Mouse (Mus musculus): ENCODE measurements around the gene Slc6a17.

The Slc6a17 gene

DNA sequence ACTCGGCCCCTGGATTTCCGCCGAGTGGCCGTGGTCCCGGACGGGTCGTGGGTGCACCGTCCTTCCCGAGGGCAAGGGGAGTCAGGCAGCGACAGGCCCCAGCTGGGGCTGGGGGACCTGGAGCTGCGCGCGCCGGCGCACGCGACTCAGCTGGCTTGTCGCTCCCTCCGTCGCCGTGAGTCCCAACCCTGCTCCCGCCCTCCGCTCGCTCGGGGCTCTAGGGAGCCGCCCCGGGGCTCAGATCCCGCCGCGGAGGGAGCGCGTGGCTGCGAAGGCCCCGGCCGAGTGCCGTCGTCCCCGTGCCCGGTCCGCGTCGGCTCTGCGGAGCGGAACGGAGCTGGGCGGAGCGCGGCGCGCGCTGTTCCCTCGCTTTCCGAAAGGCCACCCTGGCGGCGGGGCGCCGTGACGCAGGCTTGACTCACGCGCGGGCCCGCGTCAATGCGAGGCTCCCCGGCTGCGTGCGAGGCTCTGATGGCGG, at the start of gene Slc6a17:
Slc6a17 (minus strand) TSS at position 388 of the 478 bp plus-strand sequence.
- DNase-seq (ENCODE audit: low read depth in 2 of 2, low spot score in 2 of 2), result no peak

DNA sequence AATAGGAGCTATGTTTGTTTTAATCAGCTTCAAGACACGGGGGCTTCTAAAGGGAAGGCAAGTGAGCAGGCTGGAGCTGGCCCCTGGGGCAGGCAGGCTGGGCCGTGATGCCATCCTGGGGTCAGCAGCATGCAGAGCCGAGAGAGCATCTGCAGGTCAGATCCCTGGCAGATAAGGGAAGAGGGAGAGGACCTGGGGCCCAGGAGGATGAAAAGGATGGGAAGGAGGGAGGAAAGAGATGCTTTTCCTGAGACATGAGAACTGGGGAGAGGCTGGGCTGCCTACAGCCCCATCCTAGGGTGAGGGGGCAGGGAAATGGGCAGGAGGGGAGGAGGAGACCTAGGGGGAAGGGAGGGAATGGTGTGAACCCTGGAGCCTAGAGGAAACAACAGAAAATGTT, 47.5 kb upstream of the Slc6a17 start:
- DNase-seq (ENCODE audit: low read depth in 2 of 2, low spot score in 2 of 2), result no peak

DNA sequence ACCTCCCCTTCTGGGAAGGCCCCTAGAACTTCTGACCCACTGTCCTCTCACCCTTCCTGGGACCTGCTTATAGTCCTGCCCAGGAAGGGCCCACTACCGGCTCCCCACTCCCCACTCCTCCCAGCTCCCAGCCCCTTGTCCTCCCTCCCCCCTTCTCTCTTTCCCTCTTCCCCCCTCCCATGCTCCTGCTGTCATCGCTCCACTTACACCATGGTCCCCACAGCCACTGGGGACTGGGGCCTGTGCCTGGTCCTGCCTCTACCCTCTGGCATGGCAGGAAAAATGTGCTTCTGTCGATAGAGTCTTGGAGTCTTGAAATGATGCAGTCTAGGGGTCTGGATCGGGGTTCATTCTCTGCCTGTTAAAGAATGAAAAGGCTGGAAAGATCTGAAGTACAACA, 46.1 kb upstream of the Slc6a17 start:
- DNase-seq (ENCODE audit: low read depth in 2 of 2, low spot score in 2 of 2), result no peak

DNA sequence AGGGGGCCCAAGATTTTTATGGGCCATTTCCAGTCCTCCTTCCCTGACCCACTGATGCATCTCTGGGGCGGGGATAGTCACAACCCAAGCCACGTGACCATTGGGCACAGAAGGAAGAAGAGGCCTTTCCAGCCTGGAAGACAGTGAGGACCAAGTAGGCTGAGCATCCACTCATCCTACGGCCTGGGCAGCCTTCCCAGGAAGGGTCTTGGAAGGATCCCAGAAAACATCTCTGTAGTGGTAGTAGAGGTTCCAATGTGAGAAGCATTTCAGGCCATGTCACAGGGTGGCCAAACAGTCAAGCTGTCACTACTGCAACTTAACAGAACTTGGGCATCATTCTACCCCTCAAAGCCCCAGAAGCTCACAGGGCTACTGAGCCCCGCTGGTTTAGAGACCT, 44.8 kb upstream of the Slc6a17 start:
- DNase-seq (ENCODE audit: low read depth in 2 of 2, low spot score in 2 of 2), result no peak

DNA sequence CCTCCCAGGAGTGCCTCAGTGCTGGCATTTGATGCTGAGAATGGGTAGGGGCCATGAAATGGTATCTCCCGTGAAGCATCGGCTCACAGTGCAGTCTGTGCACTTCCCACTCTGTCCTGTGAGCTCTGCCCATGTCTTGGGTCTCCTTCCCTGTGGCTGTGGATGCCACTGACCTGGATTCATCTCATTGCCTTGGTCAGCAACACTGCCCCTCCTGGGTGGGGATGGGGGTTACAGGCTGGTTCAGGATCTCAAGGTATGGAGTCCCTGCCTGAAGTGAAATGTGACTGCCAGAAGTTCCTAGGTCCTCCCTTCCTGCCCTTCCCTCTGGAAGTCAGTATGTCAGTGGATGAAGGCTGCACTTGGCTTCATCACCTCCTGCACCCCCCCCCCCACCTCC, 44.3 kb upstream of the Slc6a17 start:
- DNase-seq (ENCODE audit: low read depth in 2 of 2, low spot score in 2 of 2), result no peak

DNA sequence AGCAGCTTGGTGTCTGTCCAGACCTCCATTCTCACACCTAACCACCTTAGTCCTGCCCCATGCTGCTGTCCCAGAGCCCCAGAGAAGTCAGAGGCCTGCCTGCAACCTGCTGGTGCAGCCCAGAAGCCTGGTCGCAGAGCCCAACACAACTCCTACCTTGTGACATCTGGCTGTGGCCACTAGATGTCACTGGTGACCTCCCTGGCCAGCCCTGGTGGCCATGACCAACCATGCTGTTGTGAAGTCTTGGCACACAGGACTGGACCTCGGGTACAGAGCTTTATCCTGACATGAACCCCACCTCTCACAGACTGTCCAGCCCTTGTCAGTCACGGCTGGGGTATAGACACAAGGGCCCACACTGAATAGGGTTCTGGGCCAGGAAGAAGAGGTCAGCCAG, 41.4 kb upstream of the Slc6a17 start:
- no peak for DNase-seq (ENCODE audit: low read depth in 2 of 2, low spot score in 2 of 2)

DNA sequence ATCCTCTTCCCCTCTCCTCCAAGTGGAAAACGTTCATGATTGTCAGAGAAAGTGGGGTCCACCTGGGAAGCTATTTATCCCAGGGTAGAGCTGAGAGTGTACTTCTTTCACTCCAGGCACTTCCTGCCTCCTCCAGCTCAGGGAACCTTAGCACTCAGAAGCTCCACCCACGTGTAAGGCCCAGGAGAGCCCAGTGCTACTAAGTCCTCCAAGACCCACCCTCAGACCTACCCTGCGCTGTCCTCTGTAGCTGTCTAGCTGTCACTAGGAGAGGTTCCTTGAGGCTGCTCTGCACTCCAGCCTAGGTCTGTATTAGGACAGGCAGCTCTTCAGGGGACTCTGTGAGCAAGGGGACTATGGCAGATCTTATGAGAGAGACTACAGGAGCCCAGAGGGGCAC, 40.9 kb upstream of the Slc6a17 start:
- DNase-seq (ENCODE audit: low read depth in 2 of 2, low spot score in 2 of 2), result no peak

DNA sequence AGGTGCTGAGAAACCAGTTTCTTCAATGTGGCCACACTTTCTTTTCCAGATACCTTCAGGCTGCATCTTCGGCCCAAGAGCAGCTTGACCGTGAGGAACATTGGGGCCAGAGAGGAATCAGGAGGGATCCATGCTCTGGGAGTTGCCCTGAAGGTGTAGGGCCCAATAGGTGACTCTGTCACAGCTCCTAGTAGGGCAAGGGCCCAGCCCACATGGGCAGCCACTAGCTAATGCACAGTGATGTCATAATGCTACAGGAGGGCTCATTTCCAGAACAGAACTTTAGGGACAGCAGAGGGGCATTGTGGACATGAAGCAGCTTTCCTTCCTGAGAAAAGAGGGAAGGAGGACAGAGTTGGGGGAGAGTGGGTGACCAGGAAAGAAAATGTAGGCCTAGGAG, 37.0 kb upstream of the Slc6a17 start, which contains the start of gene Ubl4b:
Ubl4b (minus strand) TSS at position 232 of the 400 bp plus-strand sequence.
- DNase-seq (ENCODE audit: low read depth in 2 of 2, low spot score in 2 of 2), result no peak

DNA sequence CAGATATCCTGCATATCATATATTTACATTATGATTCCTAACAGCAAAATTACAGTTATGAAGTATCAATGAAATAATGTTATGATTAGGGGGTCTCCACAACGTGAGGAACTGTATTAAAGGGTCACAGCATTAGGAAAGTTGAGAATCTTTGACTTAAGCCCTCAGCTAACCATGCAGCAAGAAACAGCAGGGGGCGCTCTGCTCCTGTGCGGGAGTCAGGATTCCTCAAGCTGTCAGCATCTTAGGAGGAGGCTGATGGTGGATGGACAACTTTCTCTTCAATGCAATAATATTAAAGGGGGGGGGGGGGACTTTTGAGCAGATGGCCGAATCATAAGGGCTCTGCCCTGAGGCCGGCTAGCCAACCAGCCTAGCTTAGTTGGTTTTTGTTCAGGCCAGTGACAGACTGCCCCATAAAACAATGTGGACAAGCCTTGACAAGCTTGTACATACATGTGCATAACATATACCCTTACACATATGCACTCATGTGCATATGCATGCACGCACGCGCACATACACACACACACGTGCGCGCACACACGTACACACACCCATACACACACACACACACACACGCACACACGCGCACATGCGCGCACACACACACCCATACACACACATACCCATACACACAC, 32.7 kb upstream of the Slc6a17 start:
- no peak for DNase-seq (ENCODE audit: low read depth in 2 of 2, low spot score in 2 of 2)

DNA sequence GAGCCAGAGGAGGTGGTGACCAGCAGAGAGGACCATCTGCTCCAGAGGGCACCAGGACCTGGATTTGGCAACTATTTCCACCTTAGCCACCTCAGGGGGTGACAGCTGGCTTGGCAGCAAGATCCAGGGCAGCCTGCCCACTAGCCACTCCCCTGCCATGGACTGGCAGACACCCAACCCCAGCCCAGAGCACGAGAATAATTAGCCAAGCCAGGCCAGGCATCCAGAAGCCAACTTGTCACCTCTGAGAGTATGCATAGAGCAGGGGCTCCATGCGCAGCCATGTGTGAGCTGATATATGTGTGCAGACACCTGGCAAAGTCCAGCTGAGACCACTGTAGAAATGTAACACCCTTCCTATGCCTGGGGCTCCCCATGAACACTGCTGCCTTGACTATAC, 29.1 kb upstream of the Slc6a17 start:
- no peak for DNase-seq (ENCODE audit: low read depth in 2 of 2, low spot score in 2 of 2)

DNA sequence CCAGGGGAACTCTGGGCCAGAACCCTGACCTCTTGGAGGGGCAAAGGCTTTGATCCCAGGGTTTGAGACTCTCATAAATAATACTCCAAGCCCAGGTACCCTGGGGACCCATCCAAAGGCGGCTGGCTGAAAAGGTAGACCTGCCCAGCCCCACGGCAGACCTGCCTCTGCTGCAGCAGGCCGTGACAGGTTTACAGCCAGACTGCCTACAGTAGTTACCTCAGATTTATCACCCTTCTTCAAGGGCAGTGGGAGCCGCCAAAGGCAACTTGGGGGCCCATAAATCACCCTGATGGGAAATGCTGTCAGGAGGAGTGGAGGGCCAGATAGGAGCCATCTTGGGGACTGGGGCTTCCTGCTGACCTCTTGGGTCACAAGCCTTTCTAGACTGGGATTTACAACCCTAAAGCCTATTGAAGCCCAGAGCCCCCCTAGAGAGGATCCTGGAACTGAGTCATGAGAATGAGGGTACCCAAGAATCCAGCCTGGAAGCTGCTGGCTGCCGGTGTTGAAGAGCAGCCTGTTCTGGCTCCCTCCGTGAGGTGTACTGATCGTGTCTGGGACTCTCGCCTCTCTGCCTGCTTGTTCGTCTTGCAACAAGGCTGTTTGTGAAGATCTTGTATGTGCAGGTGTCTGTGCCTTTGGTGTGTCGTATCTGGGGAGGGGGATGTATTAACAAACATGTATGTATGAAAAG, 28.0 kb upstream of the Slc6a17 start:
- DNase-seq (ENCODE audit: low read depth in 2 of 2, low spot score in 2 of 2), result no peak

DNA sequence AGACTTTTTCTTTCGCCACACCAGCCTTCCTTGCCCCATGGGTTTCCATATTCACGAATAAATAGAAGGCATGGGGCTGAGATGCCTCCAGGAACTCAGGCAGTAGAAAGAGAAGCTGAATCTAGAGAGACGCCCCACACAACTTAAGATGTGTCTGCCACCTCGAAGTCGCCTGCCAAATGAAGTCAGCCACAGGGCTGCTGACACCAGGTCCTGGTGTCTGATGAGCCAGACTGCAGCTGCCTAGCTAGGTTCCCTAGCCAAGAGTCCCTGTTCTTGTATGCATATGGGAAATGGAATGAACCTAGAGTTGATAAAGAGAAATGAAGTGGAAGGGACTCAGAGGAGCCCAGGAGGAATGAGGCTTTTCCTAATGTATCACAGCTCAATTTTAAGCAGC, 27.5 kb upstream of the Slc6a17 start:
- DNase-seq (ENCODE audit: low read depth in 2 of 2, low spot score in 2 of 2), result no peak

DNA sequence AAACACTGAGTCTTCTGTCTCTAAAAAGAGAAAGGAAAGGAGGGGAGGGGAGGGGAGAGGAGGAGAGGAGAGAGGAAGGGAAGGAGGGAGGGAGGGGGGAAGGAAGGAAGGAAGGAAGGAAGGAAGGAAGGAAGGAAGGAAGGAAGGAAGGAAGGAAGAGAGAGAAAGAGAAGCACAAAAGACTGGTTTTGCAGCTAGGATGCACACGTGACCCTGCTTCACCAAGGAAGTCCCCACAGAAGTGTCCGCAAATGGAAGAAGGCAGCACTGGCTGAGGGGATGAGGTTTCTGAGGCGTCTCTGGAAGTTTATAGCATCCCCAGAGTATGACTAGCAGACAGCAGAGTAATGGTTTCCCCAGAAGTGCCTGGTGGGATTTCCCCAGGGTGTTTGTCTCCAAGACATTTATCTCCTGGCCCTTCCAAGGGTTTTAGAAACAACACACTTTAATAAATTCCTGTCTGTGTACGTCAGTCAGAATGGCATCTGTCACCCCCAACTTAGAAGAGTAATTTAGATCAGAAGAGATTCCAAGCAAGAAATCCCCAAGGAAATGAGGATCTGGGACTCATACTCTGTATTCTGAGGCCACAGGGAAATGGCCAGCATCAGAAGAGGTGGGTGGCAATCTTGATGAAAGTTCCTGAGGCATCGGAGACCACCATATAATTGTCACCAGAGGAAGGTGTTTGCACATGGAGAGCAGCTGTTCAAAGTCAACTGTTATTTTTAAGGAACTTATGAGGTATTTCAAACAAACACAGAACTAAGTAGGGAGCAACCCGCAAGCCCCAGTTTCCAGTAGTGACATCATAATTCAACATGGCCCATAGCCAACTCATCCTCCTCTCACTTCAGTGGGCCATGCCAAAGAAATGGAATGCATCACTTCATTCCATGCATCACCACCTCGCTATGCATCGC, 25.6 kb upstream of the Slc6a17 start:
- no peak for DNase-seq (ENCODE audit: low read depth in 2 of 2, low spot score in 2 of 2)

DNA sequence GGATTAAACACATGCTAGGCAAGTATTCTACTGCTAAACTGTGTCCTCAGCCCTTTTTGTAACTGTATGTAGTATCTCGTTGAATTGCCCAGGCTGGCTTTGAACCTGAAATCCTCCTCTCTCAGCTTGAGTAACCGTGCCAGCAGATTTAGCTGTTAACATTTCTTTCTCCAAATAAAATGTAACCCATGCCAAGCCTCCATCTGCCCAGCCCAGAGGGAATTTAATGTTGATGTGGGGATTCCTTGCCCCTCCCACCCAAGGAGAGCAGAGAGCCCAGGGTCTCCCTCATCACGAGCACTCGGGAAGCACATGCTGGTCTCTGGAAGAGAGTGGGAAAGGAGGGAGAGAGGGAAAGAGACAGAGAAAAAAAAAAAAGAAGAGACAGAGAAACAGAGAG, 24.8 kb upstream of the Slc6a17 start:
- no peak for DNase-seq (ENCODE audit: low read depth in 2 of 2, low spot score in 2 of 2)

DNA sequence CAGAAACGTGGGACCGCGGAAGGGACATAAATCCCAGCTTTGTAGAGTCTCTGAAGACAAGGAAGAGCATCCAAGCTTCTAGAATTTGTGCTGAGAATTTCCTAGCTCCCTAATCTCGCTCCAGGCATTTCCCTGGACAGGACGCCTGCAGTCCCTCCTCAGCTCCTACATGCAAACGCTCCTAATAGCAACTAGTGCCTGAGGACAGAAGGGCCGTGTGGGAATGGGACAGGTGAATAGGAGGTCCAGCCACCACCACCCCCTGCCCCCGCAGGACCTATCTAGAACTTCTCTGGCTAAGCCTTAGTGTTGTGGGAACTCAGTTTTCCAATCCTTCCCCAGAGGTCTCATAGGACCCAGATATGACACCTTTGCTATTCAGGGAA, 19.7 kb upstream of the Slc6a17 start:
- DNase-seq (ENCODE audit: low read depth in 2 of 2, low spot score in 2 of 2), result no peak

DNA sequence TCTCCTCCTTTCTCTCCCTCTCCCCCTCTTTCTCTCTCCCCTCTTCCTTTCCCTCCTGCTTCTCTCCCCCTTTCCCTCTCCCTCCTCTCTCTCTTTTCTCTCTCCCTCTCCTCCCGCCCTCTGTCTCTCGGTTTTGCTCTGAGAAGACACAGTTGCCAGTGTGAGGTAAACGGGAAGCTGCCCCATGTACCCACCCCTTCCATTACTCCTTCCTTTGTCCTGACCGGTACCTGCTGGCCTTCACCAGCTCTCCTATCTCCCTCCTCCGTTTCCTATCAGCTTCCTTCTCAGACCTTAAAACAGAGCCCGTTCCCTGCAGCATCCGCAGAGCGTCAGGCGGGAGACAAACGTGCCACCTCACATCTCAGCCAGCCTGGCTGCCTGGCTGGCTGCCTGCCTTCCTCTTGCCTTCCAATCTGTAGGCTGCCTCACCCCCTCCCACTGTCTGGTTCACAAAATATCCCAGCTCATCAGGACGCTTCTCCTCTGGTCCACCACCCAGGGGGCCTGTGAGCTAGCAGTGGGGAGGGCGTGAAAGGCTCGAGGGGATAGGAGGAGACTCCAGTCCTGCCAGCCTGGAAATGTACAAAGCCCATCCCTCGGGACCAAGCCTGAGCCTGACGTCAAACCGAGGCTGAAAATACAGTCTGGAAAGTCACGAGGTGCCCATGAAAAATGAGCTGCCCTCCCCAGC, 19.1 kb upstream of the Slc6a17 start:
- DNase-seq (ENCODE audit: low read depth in 2 of 2, low spot score in 2 of 2), result no peak

DNA sequence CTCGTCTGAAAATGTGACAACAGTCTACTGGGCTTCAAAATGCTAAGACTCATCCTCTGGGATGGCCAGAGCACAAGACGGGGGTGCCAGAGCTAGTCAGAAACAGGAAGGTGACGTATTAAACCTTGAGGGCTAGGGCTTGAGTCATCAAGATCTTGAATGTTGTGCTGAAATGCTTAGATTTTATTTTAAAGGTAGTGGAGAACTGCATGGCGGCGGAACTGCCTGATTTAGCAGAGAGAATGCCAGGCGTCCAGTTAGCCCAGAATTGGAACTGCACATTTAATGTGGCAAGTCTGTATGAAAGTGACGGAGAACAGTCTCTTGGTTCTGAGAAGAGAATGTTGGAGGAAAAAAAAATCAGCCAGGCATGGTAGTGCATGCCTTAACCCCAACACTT, 17.1 kb upstream of the Slc6a17 start:
- DNase-seq (ENCODE audit: low read depth in 2 of 2, low spot score in 2 of 2), result no peak

DNA sequence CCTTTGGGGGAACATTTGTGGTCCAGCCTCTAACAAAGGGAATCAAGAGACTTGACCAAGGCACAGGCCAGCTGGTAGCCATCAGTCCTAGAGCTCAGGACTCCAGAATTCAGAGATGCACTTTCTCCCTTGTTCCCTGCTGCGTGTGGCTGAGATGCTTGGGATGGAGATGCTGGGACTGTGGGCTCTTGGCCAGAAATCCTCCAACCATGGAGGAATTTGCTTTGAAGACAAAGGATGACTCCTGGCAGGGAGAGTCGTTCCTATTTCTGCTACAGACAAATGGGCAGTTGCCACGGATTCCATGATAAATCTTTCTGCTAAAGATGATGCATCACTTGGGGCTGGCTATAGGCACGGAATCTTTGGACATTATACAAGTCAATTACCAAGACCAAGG, 15.7 kb upstream of the Slc6a17 start:
- DNase-seq (ENCODE audit: low read depth in 2 of 2, low spot score in 2 of 2), result no peak

DNA sequence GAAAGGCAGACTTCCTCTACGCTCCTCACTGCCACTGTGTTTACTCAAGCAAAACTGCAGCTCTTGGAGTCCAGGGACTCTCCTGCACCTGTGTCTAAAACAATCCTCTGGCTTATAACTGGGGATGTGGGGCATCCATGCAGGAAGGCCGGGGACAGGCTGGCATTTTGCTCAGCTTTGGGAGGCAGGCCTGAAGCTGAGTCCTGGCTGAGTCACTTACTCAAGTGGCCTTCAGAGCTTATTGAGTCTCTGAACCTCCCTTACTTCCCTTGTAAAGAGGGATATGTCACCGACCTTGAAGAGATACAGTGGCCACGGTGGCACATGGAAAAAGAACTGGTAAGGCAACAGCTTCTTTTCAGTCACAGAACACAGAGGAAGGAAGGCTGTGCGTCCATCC, 12.8 kb upstream of the Slc6a17 start:
- no peak for DNase-seq (ENCODE audit: low read depth in 2 of 2, low spot score in 2 of 2)

DNA sequence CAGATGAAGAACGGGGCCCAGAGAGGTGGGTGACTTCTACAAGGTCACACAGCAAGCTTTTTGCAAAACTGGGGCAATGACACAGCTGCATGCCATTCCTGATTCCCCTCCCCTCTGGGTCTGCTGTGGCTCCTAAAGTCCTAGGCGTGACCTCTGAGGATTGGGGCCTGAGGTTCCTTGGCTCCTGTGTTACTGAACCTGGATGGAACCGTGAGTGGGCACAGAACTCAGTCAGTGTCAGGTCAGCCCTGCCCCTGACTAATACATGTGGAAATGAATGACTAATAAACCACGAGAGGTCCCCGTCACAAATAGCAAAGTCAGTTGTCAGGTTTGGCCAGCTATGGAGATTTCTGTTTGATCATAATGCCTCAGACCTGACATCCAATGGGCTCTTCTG, 11.4 kb upstream of the Slc6a17 start:
- DNase-seq (ENCODE audit: low read depth in 2 of 2, low spot score in 2 of 2), result no peak

DNA sequence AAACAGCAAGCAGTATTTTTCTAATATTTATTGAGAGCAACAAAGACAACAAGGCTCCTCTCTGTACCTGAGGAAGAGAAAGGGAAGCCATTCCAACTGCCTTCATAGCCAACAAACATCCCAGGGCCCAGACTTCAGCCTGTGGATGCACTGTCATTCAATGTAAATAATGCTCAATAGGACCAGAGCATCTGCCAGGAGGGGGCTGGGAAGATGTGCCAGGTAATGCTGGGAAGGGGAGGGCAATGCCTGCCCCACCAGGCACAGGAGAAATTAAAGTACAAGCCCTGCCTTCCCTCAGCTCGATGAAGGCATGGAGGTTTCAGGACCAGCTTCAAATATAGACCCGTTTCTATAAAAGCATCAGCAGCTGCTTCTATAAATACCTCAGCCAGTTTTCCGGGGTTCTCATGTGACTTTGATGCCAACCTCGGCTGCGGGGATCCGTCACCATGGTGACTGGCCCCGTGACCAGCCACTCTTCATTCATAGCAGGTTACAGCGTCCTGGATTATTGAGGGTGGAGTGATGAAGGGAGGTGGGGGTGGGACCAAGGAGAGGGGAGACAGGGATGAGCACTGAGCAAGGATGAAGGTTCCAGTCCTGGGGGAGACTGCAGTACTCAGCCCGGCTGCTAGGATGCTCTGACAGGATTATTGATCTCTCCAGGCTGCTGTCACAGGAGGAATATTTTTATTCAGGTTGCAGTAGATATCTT, 10.7 kb upstream of the Slc6a17 start:
- no peak for DNase-seq (ENCODE audit: low read depth in 2 of 2, low spot score in 2 of 2)
